Mouse (Mus musculus) MN1 (cell line): ENCODE measurements at regions not wholly inside any gene's neighbourhood (a gene's known extent, or its start where the extent isn't known, plus 50 kb on each side); places are given as distances from the start of the nearest gene placed in this dataset.

Experiments
- DNase-seq: peaks from one replicate; pipeline ENCODE4 v3.0.0-alpha.2; 2016; ENCODE audit warnings: low spot score

GRCm38 (mm10) chr5:125843259-125843658 lies 311.7 kb downstream of the Tmem132b start:
- DNase-seq: no peak

DNA sequence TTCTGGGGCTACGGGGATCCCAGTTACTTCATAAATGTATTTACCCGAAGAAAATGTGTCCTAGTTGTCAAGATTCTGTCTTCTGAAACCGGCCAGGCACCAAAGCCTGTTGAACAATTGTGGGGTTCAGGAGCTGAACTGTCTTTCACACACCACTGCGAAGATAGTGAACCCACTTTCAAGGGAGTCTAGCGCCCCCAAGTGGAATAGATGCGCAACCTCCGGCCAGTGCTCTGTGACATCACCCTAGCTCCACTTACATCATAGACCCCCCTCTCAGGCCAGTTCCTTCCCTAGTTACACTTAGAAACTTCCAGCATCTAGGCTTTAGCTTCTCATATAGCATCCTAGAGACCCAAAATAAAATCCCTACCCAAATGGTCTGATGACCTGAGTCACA lies 318.1 kb downstream of the Tmem132b start:
- no peak for DNase-seq

DNA sequence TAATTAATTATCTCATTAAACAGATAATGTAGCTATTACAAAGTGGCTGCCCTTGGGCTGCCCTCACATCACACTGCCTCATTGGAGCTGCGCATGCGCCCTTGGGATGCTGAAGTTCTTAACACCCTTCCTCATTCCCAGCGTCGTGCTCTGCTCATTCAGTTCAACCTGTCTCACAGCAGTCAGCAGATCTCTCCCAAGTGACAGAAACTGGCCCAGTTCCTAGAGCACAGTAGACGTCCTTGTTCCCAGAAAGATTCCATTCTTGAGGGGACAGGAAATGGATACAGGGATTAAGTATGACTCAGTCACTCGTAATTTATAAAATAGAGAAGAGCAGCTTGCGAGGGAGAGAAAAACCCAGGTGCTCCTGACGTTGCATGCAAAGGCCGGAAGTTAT lies 344.7 kb downstream of the Tmem132b start:
- no peak for DNase-seq

DNA sequence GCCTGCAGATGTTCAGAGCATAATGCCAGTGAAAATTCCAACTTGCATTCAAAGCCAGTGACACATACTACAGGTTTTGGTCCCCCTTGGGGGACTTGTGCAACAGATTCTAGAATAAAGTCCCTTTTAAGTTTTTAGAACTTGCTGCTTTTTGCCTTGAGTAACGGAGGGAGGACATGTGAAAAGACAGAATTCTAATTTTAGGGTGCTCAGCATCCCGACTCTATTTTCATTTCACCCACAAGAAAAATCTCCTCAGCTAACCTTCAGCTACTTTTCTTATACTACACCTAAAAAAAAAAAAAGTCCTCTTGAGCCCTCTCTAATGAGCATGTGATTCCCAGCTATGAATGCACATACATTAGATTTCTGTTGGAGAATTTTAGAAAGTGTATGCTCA lies 357.3 kb downstream of the Tmem132b start:
- DNase-seq: no peak

DNA sequence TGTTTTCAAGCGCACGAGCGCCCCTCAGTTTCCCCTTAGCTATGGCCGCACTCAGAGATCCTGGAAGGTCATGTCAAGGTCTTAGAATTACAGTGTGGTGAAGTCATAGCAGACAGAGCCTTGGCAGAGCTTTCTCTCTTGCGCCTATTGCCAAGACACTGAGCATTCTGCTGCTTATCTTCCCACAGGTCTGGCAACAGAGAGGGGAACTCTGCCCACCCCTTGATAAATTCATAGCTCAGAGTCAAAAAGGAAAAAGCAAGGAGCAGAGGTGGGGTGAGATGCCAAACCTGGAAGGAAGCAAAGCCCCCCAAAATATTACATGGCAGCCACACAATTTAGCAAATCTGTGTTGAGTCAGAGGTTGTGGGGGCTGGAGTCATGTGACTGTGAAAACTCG lies 362.3 kb downstream of the Tmem132b start:
- no peak for DNase-seq

DNA sequence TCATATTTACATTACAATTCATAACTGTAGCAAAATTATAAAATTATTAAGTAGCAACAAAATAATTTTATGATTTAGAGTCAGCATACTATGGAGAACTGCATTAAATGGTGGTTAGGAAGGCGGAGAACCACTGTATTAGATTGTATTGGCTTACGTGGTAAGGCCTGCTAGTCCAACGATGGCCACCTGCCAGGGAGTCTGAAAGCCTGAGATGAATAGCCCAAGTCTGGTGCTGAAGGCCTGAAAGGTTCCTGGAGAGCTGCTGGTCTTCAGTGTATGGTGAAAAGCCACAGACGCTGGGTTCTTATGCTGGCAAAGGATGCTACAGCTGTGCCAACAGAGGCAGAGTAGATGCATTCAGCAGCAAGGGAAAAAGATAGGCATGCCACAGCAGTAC lies 370.5 kb downstream of the Tmem132b start:
- no peak for DNase-seq

GRCm38 (mm10) chr5:125904426-125904825 lies 372.9 kb downstream of the Tmem132b start:
- DNase-seq: no peak

DNA sequence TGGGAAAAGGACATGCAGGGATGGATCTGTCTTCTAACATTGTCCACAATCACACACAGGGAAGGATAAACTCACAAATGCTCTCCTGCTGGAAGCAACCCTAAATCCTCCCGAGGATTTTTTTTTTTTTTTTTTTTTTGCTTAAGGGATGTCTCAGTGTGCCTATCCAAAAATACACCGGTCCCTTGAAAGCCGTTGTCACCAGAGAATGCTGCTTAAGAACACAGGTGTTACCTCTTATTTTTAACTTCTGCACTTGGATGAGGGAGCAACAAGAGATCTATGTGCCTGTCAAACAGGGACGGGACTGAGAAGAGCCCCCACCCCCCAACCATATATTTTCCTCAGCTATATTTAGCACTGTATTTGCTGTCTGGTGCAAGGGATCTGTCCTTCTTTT lies 375.8 kb downstream of the Tmem132b start:
- no peak for DNase-seq

GRCm38 (mm10) chr5:125907909-125908308 lies 376.3 kb downstream of the Tmem132b start:
- no peak for DNase-seq

DNA sequence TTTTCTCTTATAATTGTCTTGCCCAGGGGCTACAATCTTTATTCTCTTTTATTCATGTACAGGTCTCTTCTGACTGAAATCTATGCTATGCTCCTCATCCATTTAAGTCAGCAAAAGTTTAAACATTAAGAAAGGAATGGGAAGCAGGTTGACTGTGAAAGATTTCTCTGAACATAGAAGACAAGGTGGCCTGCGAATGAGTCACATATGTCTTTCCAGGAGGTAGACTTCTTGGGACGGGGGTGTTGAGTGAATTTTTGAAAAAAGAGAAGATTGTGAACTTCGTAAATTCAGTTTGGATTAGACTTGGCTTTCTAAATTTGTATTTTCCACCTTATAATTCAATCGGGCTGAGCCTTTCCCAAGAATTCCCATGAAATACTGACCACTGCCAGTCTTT lies 384.3 kb downstream of the Tmem132b start:
- no peak for DNase-seq

DNA sequence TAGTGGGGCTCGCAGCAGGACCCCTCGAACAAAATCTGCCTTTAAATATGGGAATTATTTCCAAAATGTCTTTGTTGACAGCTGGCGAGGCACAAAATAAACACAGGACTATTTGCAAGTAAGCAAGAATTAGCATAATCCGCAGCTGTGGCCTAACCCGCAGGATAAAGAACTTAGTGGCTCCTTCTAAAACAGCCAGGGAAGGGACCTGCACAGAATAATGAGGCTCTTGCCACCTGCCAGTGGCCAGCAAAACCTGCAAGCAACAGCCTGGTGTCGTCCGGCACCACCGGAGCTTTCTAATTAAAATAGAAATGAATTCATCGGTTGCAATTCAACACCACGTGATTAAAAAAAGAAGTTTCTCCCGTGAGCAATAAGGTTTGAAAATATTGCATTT lies 389.4 kb downstream of the Tmem132b start:
- no peak for DNase-seq

DNA sequence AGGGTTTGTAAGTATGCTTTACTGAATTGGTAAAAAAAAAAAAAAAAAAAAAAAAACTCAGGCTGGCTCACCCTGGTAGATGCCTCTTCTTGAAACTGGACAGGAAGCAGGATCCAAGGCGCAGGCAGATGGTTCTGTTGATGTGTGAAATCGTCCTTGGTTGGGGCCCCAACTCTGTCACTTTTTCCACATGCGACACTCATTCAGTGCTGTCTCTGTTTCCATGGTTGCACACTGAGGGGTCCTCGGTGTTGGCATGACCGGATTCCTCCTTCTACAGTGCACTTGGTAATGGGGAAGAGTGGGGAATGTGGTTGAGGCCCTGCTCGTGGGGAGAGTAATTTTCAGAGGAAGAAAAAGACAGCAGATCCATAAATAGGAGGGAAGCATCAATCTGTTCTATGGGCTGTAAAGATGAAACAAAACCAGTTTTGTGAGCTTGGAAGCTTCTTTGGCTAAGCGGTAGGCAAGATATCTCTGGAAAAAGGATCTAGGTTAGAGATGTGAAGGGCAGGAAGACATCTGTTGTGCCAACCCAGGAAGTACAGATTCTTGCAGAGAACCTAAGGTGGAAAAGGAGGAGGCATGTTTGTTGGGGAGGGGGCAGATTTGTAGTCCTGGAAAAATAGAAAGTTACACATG lies 394.4 kb downstream of the Tmem132b start:
- no peak for DNase-seq

DNA sequence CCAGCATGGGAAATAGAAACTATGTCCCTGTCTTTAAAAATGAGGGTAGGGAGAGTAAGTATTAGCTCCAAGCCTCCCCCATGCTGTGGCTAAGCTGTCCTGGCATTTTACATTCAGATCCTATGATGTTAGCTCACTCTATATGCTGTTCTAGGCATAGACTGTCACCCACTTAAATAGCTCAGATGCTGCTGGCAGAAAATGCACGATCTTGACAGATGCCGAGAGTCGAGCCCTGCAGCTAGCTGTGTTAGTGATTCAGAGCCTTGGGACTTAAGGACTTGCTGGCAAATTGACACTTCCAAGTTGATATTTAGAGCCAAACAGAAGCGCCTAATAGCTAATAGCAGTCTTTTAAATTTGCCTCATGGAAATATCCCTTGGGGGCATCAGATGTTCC lies 399.9 kb downstream of the Tmem132b start:
- DNase-seq: no peak

DNA sequence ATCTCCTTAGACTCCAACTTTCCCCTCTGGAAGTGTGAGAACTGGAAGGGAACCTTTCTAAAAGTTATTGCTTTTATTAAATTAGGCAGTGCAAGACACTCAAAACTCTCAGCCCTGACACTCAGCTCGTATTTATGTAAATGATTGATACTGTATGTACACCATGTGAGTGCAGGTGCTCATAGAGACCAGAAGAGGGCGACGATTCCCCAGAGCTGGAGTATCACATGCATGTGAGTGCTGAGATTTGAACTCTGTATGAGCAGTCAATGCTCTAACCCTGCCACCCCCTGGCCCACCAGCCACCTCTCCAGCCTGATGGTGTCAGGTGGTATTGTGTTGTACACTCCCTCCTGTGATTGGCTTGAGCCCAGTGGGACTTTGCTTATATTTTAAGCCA lies 407.8 kb downstream of the Tmem132b start:
- no peak for DNase-seq

DNA sequence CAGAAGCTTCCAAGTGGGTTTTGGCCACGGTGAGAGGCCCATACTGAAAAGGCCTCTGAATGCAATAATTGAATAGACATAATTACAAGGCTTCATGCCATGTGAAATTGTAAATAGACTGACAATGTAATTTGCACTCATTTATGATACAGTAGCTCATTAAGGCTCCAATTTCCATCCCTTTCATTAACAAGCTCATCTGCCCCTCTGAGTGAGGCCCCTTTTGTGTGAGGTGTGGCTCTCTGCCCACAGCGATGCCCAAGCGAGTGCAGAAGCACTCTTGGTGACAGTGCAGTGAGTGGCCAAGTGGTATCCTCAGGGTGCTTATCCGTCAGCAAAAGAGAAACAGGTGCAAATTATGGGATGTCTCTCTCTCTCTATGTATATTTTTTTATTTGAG lies 415.2 kb downstream of the Tmem132b start:
- no peak for DNase-seq

- no peak for DNase-seq
Measured at GRCm38 (mm10) chr5:125951641-125952040, 420.1 kb downstream of the Tmem132b start.

DNA sequence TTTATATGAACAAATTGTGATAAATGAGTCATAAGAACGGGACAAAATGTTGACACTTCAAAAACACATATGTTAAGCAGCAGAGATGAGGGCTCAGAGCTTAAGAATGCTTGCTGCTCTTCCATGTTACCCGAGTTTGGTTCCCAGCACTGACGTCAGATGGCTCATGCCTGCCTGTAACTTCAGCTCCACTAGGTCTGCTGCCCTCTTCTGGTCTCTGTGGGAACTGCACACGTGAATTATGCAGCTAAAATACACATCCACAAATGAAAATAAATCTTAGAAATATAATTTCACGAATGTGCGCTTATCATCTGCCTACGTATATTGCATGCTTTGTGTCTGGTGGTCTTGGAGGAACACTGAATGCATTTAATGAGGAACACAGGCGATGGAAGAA lies 432.5 kb downstream of the Tmem132b start:
- DNase-seq: no peak

GRCm38 (mm10) chr5:125968151-125968550 lies 436.6 kb downstream of the Tmem132b start:
- DNase-seq: no peak

DNA sequence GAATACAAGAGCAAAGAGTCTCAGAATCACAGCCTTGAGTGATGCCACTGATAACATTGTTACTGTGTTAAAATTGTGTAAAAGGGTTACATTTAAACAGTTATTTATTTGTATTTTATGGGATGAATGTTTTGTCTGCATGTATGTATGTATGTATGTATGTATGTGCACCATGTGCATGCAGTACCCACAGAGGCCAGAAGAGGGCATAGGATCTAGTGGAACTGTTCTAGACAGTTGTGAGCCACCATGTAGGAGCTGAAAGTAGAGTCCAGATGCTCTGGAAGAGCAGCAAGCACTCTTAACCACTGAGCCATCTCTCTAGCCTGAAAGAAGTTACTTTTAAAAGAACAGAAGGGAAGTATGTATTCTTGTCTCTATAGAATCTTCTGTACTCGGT lies 442.5 kb downstream of the Tmem132b start:
- no peak for DNase-seq

GRCm38 (mm10) chr5:125979801-125980200 lies 448.2 kb downstream of the Tmem132b start:
- no peak for DNase-seq

DNA sequence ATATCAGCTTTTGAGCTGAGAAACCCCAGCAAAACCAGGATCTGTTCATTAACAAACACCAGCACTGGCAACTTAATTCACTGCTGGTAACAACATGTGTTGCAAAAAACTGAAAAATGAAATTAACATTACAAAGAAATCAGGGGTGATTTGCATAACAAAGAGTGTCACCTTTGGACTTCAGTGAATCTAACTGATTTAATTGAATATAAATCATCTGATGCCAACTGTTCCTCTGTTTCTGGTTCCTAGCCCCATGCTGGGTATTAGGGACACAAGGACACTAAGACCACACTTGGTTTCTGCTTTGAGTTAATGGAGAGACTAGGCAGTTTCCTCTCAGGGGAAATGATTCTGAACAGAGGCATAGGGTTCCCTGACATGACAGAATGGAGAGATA lies 453.8 kb downstream of the Tmem132b start:
- DNase-seq: no peak

DNA sequence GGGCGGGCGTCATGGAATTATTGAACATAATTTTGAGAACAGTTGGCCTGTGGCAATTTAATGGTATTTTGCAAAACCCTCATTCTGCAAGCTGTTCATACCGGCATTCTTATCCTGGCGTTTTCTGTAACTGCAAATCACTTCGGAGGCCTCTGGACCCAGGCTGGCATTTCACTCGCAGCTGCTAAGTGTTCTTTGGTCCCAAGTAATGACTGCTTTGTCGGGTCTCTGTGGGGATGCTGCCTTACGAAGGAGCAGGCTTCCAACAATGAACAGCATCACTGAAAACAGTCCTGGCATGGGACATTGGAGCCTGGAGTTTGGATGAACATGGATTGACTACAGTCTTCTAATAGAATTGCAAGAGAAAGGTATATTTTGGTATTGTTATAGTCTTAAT lies 465.6 kb downstream of the Tmem132b start:
- DNase-seq: no peak

DNA sequence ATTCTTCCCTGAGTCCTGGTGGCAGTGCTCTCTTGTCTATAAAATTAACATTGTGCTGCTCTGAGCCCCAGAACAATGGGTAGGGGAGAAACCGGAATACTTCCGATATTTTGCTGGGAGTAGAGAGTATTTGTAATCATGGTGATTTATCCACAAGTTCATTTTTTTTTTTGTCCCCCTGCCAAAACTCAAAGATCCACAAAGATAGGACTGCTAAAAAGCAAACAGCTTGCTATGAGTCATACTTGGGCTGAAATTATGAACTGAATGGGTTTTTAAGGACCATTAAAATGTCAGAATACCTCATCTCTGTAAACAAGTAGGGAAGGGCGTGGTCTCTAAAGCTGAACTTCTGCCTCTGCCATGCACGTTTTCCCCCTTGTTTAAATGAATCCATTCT lies 476.3 kb downstream of the Tmem132b start:
- no peak for DNase-seq

GRCm38 (mm10) chr5:126008321-126008720 lies 476.7 kb downstream of the Tmem132b start:
- no peak for DNase-seq

GRCm38 (mm10) chr5:126019781-126020180 lies 488.2 kb downstream of the Tmem132b start:
- no peak for DNase-seq
